Mouse (Mus musculus): ENCODE data around the gene Tsc22d4.
"Not testable (repeated sequence)": the region's sequence is repeated elsewhere in the genome, so short reads cannot be mapped to it uniquely, and the experiment has no call there.

Gene Tsc22d4

DNA sequence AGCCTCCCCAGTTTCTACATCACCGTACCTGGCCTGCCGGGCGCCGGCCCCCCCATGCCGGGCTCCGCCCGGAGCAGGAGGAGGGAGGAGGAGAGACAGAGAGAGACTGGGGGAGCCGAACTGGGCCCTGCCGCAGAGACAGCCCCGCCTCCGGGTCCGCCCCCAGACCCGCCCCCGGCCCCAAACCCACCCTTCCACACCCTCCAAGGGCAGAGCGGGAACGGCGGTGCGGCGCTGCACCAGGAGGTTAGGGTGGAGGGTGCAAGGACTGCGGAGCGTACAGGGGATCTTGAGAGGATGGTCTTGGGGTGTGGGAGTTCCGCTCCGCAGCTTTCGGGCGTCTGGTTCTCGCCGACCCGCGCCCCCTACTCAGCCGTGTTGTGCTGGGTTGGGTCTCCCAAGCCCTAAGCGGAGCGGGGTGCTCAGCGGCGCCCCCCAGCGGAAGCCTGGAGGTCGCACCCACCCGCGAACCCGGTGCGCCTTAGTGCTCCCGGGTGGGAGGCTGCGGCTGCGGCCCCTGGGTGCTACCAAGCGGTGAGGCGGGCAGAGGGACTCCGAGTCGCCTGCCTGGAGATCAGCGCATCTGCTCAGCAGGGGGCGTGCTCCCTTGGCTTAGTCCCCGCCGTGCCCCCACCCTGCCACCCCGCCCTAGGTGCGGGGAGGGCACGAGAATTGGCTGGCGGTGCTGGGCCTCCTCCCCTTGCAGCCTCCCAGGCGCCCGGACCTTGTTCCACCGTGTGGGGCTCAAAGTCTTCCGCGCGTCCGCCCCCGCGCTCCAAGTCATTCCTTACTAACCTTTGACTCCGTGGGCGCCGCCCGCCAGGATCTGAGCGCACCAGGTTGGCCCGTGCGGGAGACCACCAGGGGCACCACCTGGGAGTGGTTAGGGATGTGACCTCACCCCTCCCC lies 4.3 kb upstream of the Tsc22d4 start, which contains the start of gene Nyap1:
Gene Nyap1, minus strand, starts transcription at position 585 of the 909 bp plus-strand sequence.
- peak; percentile 66 for DNase-seq (ENCODE audit: low read depth)

DNA sequence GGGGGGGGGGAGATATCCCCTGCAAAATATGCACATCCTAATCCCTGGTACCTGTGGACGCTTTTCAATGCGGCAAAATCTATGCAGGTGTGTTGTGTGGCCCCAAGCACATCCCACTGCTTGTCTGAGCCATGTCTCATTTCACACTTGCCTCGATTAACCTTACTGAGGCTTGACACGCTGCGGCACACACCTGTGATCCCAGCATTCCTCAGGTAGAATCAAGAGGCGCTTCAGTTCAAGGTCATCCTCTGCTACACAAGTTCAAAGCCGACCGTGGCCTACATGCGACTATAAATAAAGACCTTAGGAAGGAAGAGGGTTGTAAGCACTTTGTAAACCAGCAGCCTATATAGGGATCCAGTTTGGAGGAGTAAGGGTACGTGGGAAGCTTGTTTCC lies 3.5 kb upstream of the Tsc22d4 start:
- DNase-seq (ENCODE audit: low read depth) = no peak

DNA sequence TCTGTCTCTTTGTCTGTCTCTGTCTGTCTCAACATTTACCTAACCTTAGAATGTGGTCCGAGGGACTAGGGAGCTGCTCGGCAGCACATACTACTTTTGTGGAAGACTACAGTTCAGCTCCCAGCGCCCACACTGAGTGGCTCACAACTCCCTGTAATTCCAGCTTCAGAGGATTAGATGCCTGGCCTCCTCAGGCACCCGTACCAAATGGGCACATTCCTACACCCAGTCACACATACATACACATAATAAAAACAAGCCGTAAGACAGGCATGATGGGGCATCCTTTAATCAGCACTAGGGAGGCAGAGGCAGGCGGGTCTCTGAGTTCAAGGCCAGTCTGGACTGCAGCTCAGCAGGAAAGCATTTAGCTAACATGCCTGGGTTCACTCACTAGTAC lies 2.7 kb upstream of the Tsc22d4 start:
- no peak for DNase-seq (ENCODE audit: low read depth)

DNA sequence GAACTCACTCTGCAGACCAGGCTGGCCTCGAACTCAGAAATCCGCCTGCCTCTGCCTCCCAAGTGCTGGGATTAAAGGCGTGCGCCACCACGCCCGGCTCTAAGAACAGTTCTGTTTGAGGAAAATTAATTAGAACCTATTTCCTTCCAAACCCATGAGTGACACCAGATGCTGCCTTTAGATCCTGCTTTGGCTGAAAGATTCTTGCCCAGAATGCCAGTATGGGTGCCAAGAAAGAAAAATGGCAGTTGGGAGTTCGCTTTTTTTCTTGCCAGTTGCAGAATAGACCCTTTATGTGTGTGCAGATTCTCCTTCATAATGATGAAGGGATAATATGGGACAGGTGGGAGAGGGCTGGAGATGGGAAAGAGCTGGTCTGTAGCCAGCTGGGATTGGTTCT lies 1.3 kb upstream of the Tsc22d4 start:
- DNase-seq (ENCODE audit: low read depth) = no peak

DNA sequence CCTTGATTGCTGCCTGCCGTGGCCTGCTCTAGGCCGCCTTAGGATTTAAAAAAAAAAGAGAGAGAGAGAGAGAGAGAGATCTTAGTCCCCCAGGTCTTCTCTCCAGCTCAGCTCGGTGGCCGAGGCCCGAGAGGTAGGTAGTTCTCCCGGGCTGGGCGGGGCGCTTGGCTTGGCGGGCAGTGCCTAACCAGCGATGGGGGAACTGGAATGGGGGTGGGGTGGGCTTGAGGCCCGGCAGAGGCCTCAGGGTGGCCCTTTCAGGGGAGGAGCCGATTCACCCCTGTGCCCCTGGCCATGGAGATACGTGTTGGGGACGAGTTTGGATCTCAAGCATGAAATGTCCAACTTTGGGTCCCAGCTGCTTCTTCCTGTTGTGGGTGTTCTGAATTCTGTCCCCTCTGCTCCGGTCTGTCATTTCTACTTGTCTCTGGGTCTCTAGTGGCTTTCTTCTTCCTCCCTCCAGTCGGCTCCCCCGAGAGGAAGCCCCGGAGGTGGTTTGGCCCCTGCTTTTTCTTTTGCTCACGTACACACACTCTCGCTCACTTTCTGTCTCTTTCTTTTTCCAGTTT lies 836 bp downstream of the Tsc22d4 start:
- DNase-seq (ENCODE audit: low read depth) = peak; percentile 60

DNA sequence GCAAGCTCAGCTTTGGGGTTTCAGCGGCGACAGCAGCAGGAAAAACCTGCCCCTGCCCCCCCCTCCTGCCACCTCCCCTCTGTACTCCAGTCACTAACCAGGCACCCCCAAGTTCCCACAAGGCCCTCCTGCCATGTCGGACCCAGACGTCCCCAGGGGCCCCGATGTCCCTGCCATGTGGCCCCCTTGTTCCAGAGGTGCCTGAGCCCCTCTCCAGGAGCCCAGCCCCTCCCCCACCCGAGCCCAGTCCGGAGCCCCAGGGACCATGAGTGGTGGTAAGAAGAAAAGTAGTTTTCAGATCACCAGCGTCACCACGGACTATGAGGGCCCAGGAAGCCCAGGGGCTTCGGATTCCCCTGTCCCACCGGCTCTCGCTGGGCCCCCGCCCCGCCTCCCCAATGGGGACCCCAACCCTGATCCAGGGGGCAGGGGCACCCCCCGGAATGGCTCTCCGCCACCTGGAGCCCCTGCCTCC lies 1.4 kb downstream of the Tsc22d4 start:
- no peak for DNase-seq (ENCODE audit: low read depth)

DNA sequence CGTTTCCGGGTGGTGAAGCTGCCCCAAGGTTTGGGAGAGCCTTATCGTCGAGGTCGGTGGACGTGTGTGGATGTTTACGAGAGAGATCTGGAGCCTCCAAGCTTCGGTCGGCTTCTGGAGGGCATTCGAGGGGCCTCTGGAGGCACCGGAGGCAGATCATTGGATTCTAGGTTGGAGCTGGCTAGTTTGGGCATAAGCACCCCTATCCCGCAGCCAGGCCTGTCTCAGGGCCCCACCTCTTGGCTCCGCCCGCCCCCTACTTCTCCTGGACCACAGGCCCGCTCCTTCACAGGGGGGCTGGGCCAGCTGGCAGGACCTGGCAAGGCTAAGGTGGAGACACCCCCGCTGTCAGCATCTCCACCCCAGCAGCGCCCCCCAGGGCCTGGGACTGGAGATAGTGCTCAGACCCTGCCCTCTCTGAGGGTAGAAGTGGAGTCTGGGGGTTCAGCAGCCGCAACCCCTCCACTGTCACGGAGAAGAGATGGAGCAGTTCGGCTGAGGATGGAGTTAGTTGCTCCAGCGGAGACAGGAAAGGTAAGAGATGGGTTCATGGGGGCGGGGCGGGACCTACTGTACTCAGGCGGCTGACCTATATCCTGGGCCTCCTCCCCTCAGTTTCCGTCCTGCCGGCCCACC lies 1.9 kb downstream of the Tsc22d4 start:
- no peak for DNase-seq (ENCODE audit: low read depth)

DNA sequence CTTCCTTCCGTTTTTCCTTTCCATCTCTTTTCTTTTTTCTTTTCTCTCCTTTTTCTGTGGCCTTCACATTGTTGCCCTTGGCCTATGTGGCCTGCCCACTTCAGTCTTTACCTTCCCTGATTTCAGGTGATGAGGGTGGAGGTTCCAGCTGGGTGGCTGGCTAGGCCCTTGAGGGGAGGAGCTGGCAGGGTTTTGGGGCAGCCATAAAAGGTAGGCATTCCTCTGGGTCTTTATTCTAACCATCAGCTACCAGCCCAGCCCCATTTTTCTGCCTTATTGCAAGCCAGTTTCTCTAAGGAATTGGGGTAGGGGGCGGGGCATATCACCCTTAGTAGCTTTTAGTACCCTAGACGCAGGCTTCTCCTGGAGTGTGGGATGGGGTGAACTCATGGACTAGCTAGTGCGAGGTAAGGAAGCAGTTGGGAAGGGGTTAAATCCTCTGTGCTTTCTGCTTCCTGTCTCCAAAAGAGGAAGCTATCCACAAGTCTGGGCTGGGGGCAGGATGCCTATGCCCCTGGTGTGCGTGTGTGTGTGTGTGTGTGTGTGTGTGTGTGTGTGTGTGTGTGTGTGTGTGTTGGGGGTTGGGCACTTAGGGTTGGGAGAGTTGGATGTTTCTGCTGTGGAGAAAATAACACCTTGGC lies 2.7 kb downstream of the Tsc22d4 start:
- no peak for DNase-seq (ENCODE audit: low read depth)

DNA sequence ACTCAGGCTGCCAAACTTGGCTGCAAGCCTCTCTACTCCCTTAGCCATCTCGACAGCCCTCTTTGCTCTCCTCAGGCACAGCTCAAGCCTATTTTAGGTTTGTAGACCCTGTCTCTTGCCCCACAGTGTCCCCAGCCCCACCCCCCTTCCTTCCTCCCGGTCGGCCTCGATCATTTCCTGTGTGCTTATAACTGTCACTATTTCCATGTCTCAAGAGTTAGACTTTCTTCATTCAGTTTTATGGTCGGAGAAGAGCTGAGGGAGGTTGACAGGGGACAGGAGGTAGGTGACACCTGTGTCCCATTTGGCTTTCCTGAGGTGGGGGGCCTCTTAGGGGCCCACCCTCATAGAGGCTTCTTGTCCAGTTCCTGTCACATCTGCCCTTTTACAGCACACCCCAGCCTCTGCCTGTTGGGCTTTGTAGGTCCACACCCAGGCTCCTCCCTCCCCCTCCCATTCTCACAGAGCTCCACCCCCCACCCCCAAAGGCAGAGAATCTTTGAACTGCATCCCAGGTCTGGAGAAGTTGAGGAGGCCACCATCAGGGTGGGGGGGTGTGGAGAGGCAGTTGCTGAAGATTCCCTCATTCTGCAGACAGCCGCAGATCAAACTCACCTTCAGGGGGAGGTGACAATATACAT lies 3.8 kb downstream of the Tsc22d4 start:
- DNase-seq (ENCODE audit: low read depth) = no peak

DNA sequence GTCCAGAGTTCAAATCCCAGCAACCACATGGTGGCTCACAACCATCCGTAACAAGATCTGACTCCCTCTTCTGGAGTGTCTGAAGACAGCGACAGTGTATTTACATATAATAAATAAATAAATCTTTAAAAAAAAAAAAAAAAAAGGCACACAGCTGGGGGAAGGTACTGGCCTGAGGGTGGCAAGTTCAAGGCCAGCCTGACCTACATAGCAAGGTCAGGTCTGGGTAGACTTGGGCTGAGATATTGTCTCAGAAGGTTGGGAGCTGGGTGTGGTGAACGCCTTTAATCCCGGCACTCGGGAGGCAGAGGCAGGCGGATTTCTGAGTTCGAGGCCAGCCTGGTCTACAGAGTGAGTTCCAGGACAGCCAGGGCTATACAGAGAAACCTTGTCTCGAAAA lies 4.7 kb downstream of the Tsc22d4 start:
- not testable (repeated sequence) for DNase-seq (ENCODE audit: low read depth)

DNA sequence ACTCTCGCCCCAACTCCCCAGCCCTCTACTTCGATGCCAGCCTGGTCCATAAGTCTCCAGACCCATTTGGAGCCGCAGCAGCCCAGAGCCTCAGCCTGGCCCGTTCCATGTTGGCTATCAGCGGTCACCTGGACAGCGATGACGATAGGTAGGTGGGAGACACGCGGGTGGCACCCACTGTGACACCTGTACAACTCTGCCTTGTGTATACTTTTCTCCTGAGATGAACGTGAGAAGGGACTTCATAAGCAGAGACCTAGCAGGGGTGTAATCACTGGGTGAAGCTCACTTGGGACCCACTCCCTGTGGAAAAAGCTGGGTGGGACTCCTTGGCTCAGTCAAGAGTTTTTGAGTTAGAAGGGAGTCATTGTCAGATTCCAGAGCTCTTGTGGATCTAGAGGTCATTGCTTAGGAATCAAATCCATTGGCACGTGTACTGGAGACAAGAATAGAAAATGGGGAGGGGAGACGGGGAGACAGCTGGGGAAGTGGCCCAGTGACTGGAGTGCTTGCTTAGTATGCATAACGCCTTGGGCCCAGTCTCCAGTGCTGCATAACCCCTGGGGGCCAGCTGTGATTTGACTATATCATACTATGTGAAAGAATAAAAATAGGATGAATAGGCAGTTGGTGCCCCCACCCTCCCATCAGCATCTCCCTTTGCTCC lies 5.8 kb downstream of the Tsc22d4 start:
- DNase-seq (ENCODE audit: low read depth) = no peak

DNA sequence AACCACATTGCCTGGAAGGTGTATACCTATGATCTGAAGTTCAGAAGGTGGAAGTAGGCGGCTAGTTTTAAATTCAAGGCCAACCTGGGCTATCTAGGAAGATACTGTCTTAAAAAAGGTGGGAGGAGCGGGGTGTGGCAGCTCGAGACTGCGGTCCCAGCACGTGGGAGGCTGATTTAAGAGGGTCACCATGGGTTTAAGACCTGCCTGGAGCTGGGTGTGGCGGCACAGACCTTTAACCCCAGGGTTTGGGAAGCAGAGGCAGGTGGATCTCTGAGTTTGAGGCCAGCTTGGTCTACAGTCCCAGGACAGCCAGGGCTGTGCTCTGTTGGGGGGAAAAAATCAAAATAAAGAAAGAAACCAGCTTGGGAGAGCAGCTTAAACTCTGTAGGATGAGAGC lies 6.5 kb downstream of the Tsc22d4 start:
- DNase-seq (ENCODE audit: low read depth) = no peak

DNA sequence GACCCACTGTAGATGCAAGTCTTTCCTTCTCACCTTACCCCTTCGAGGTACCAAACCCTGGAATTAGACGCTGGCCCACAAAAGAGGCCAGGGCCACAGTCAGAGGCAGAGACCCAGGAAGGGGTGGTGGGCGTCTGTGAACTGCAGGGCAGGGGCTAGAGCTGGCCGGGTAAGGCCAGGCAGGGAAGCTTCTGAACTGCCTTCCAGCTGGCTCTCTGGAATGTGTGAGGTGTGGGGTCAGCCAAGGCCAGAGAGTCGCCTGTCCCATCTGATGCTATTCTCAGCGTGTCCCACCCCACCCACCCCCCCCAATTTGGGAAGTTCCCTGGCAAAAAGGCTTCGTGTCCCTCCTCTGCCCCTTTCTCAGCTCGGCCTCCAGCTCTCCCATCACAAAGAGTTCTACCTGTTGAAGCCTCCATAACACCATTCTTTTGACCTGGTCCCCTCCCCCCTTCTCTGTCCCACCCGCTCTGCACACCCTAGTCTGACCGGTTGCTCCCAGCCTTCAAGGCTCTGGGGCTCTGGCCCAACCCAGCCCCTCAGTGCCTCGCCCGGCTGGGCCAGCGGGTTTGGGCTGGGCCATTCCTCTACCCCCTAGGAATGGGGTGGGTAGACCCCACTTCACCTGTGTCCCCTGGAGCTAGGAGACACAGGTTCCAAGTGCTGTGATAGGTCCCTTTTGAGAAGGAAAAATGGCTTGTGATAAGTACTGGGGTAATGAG lies 7.7 kb downstream of the Tsc22d4 start:
- DNase-seq (ENCODE audit: low read depth) = no peak

DNA sequence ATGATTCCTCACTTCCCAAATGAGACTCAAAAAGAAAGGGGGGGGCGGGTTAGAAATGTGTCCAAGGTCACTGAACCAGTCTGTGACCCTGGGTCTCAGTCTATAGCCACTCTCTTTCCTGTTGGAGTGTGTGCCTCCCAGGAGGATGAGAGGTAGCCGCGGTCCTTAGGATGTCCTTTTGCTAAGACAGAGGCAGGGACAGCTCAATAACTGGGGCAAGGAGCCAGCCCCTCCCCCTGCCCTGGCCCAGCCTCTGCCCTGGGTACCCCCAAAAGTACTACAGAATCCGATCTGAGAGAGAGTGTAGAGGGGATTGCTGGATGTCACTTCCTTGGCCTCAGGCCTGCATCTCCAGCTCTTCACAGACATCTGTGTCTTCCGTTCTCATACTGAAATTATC lies 9.9 kb downstream of the Tsc22d4 start:
- no peak for DNase-seq (ENCODE audit: low read depth)

DNA sequence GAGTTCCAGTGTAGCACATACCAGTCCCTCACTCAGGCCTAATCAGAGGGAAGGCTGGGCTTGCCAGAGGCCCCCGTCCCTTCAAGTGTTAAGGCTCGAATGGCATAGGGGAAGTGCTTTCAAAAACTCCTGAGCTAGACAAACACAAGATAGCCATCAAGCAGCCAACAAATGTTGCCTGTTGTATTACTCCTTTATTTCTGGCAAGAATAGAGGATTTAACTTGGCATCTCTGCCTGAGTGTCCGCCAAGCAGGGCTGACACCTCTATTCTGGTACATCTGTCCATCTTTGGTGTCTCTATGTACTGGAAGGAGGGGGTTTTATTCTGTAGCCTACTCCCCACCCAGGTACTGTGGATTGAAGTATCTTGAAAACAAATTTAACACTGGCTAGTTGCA lies 10.6 kb downstream of the Tsc22d4 start:
- DNase-seq (ENCODE audit: low read depth) = no peak

DNA sequence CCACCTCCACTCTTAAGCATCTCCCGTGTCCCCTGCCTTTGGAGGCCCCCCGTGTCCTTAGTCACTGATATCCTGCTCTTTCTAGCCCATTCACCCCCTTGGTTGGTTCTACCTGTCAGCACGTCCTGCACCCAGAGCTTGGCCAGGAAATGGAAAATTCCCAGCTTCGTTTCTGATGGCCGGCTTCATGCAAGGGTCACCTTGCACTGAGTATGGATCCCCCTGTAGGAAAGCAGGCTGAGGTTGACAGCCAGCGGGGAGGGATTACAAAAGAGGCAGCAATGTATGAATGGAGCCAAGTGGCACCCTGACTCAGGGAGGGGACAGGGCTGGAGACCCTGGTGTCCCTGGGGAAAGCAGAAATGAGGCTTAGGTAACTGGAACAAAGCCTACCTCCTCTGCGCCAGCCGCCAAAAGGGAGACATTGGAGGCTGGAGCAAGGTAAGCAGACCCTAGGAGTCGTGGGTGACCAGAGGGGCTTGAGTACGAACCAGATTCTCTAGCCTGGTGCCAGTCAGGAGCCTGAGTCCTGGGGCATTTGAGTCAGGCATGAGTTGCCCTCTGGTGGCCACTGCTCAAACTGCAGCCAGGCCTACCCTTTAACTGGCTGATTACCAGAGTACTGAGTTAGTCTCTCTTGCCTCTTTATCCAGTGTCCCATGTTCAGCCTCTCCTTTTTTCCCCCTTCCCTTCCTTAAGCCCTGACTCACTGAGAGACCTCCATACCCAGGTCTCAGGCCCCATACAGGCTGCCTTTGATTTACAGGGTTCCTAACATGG lies 11.5 kb downstream of the Tsc22d4 start:
- no peak for DNase-seq (ENCODE audit: low read depth)

DNA sequence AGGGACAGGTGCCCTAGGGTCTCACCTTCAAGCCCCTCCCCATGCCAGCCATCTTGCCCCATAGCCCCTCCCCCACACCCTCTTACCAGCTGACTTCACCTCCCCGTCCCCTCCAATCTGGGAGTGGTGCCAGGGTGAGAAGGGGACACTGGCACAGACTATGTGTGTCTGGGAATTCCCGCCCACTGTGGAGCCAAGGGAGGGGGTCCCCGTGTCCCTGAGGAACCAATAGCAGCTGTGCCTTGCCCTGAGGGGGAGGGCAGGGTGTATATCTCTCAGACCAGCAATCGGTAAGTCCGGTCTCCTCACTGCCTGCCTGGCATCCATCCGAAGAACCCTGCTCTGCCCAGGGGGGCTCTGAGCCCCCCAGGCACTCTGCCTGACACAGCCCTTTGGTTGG lies 12.4 kb downstream of the Tsc22d4 start:
- no peak for DNase-seq (ENCODE audit: low read depth)

DNA sequence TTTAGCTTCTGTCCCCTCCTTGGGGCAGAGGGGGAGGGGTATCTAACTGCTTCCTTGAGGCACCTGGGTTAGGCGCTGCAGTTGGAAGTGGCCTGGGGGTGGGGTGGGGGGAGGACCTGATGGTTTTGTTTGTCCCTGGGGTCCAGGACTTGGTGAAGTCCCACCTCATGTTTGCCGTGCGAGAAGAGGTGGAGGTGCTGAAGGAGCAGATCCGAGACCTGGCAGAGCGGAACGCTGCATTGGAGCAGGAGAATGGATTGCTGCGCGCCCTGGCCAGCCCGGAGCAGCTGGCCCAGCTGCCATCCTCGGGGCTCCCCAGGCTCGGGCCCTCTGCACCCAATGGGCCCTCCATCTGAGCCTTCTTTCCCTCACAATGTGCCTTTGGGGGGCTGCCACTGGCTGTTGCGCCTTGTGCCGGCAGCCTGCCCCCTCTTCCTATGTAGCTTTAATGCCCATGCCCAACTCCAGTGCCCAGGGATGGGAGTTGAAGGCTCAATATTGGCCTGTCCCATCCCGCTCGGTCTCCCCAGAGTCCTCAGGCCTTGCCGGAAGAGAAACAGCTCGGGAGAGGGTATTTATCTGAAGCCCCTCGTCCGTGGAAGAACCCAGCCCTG lies 13.5 kb downstream of the Tsc22d4 start:
- no peak for DNase-seq (ENCODE audit: low read depth)

DNA sequence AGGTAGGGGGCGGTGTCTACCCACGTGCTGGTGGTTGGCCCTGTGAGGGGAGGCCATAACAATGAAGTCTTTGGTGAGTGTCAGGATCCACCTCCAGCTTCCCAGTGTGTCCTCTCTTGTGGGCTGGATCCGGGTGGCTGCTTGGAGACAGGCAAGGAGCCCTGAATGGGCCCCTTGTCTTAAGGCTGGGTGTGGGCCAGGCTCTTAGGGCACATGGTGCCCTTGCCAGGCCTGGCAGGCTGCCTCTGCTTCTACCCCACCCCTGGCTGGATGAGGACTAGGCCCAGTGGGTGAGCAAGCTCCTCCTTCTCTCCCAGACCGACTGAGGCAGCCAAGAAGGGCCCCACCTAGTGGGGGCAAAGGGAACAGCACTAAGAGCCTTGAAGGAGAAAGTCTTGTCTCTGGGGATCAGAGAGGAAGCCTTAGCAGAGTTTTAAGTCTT lies 14.5 kb downstream of the Tsc22d4 start:
- no peak for DNase-seq (ENCODE audit: low read depth)
